Mouse (Mus musculus): Measurements from ENCODE around the gene Slc12a8.

Gene Slc12a8

DNA sequence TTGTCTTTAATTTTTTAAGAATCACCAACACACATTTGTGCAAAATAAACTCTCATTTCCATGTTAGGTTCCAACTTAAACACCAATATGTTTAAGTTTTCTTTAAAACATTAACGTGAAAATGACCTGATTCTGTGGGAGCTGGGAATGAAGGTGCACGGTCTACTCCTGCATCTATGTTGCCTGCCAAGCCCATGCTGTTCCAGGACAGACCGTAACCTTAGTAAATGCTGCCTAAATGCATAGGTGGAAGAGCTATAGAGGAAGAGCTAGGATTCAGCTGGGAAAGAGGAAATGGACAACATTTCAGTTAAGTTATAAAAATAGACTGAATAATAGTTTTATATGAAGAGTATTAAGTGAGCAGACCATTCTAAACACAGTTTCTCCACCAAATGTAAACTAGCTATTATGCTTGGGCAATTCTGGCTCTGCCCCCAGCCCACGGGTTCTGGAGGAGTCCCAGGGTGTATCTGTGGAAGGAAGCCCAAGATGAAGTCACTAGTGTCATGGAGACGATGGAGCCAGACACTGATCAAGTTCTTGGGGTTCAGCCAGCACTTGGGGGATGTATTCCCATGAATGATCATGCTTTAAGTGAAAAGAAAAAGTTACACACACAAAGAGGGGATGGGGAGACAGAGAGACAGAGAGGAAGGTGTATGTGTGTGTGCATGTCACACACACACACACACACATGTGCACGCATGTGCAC is 95.1 kb downstream of the Slc12a8 start:
- DNase-seq (ENCODE audit: low read depth), result no peak

DNA sequence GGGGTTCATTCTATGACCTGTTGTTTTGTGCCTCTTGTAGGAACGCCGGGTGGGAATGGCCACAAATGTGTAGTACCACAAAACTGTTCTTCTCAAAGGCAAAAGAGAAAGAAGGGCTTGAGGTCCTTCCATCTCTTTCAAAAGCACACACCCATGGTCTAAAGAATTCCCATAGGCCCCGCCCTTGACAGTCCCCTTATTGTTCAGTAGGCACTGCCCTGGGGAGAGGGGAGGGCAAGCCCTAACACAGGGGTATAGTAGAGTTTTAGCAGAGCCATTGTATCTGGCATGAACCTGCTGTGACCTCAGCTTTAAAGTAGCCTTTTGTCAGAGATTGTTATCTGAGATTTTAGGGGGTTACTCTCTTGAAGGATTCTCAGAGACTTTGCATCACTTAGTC is 98.9 kb downstream of the Slc12a8 start:
- DNase-seq (ENCODE audit: low read depth), result no peak

DNA sequence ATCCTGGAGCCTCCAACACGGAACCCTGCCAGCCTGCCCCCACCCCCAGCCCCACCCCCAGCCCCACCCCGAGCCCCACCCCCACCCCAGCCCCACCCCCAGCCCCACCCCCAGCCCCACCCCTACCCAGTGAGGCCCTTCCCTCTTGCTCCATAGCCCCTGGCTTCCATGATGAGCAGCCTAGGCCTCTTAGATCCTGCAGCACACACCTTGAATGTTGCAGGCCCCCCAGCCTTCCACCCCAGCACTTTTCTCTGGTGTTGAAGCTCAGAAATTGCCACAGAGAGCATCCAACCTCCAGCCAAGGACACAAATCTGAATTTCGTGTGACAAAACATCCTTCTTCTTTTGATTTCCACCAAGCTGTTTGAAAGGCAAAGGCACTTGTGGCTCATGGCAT is 104.7 kb downstream of the Slc12a8 start:
- no peak for DNase-seq (ENCODE audit: low read depth)

DNA sequence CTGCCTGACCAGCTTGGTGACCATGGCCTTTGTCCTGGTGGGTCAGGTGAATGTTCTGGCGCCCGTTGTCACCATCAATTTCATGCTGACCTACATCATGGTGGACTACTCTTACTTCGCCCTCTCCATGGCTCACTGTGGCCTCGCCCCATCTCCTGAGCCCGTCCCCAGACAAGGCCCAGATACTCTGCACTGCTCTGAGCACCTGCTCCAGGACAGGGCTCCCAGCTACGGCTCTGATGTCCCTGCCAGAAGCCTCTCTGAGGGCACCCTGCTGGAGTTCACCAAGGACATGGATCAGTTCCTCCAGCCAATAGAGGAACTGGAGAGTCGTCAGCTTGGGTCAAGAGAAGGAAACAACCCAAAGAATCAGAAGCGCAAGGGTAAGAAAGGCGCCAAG is 107.5 kb downstream of the Slc12a8 start:
- no peak for DNase-seq (ENCODE audit: low read depth)

DNA sequence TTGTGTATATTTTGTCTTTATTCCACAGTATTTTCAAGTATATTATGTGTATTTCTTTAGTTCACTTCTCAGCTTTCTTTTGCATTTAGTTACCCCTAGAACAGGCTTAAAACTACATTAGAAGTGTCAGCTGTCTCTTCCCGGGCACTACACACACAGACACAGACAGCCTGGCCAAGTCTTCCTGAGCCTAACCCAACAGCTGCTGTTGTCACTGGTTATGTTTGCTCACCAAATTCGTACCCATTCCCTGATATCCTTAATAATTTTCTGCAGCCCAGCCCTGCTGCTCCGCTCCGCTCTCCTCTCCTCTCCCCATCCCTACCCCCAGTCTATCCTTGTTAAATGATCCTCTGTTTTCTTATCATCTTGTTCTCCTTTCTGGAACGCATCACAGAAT is 112.4 kb downstream of the Slc12a8 start:
- no peak for DNase-seq (ENCODE audit: low read depth)

DNA sequence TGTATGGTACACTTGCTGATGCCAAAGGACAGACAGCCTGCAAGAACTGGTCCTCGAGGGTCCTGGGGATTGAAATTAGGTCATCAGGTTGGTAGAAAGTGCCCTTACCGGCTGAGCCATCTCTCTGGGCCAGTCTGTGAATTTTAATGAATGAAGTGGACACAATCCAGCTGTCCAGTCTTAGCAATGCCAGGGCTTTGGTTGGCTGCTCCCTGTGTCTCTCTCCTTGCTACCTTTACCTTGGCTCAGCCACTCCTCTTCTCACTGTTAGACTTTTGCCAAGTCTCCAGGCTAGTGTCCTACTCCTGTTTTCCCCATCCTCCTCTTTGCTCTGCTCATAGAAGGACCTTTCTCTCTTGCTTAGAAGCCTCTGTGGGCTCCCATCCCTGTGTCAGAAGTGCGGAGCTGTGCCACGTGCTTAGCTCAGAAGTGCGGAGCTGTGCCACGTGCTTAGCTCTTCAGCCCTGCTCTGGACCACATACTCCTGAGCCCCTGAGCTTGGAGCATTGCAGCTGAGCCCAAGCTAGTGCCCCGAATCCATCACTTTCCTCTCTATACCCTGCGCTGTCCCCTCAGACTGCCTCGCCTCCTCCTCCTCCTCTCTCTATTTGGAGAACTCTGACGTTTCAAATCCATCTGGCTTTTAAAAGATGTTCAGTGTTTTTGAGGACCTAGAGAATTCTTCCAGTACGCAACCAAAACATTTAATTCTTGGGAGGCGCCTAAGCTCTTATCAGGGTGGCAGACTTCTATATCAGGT is 118.9 kb downstream of the Slc12a8 start:
- no peak for DNase-seq (ENCODE audit: low read depth)

DNA sequence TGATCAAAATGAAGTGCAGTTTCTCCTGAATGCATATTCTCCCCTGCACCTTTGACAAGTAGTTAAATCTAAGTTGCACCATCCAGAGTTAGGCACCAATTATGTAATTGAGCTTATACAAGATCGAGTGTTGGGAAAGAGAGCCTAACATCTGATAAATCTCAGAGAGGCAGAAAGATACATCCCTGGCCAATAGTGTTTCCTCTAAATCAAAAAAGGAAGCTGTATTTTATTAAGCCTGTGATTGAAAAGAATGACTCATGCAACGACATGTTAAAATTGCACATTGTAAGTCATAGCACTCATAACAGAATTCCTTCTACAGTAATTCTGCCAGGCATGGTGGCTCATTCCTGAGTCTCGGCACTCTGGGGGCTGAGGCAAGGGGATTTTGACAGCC is 124.7 kb downstream of the Slc12a8 start:
- no peak for DNase-seq (ENCODE audit: low read depth)

DNA sequence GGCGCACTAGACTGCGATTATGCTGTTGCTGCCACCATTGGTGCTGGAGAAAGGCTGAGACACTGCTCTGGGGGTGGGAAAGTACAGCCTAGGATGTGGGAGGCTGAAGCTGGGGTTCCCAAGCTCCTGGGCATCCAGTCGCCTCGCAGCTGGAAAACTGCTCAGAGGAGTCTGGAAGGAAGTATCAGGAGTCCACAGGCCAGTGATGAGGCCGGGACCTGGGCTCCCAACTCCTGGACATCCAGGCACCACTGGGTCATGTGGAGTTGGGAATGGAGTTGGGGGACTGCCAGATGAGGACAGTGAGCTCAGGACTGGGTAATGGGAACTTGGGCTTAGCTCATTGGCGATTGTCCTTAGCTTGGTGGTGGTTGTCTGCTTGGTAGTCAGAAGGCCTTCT is 136.0 kb downstream of the Slc12a8 start:
- no peak for DNase-seq (ENCODE audit: low read depth)

DNA sequence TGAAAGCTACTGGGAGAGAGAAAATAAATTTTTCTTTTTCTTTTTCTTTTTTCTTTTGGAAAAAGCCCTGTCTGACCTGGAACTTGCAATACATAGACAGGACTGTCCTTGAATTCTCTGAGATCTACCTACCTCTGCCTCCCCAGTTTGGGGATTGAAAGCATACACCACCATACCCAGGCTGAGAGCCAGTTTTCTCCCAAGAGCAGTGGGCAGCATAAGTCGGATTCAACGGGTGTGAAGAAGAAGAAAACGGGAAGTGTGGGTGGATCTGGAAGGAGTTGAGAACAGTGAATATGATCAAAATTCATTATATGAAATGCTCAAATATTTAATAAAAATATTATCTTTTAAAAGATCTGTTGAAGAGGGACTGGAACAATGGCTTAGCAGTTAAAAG is 138.3 kb downstream of the Slc12a8 start:
- DNase-seq (ENCODE audit: low read depth), result no peak

DNA sequence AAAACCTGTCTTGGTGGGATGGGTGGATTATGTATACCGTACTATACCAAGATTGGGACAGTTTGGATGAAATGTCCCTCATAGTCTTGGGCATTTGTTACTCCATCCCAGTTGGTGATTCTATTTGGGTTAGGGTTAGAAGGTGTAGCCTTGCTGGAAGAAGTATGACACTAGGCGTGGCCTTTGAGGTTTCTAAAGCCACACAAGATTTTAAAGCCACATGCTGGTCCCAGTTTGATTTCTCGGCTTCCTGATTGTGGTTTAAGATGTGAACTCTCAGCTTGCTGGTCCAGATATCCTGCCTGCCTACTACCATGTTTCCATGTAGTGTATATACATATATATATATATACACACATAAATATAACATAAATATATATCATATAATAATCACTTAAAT is 140.1 kb downstream of the Slc12a8 start:
- DNase-seq (ENCODE audit: low read depth), result no peak

DNA sequence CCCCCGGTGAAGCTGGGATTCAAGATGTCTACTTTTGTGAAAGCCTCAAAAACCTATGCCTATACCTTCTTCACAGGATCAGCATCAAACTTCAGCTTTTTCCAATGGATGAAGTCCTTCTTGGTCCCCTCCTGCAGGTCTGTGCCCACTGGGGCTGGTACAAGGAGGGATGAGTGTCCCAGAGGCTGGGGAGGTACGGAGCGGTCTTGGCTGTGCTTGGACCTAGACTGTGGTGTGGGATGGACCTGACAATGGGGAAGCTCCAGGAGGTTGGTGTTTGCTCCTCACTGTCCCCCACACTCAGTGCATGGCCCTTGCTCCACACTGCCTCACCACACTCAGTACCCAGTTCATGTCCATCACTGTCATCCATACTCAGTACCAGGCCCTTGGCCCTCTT is 141.0 kb downstream of the Slc12a8 start:
- DNase-seq (ENCODE audit: low read depth), result no peak

DNA sequence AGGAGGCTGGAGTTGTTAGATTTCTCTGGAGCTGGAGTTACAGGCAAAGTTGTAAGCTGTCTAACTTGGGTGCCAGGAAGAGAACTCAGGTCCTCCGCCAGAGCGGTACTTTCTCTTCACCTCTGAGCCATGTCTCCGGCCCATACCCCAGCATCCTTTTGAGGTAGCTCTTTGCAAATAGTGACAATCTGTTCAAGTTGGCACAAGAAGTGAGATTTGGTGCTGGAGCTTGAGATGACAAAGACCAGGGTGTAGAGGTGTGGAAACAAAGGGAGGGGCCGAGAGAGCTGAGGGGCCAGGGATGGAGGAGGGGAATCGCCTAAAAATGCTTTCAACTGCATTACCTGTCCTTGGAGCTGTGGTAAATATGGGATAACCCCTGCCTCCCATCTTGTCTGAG is 142.4 kb downstream of the Slc12a8 start:
- DNase-seq (ENCODE audit: low read depth), result no peak

DNA sequence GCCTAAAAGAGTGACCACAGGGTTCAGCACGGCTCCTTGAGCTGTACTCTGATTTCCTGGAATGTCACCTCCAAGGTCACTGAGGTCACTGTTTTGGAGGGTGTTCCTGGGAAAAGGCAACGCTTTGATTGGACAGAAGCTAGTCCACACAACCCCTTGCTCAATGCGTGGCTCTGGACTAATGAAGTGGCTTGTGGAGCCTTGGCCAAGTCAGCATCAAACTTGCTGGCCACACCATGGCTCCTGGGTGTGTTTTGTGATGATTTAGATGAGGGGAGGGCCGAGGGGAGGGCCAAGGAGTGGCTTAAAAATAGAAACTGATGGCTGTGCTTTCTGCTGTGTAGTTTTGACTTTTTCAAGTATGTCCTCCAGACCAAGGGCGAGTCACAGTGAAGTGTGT is 143.0 kb downstream of the Slc12a8 start:
- no peak for DNase-seq (ENCODE audit: low read depth)

DNA sequence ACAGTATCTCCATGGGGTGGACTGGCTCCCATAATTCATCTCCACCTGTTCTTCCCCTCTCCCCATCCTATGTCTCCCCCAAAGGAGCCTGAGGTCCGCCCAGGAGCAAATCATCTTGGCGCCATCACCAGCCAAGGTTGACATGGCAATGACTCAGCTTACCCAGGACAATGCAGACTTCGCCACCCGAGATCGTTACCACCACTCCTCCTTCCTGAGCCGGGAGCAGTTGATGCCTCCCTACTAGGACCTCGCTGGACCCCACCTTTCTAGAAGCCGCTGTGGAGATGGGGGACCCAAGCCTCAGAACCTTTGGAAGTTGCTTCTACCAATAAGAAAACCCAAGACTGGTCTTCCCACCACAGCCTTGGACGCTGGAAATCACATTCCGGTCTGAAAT is 145.7 kb downstream of the Slc12a8 start:
- DNase-seq (ENCODE audit: low read depth), result no peak

DNA sequence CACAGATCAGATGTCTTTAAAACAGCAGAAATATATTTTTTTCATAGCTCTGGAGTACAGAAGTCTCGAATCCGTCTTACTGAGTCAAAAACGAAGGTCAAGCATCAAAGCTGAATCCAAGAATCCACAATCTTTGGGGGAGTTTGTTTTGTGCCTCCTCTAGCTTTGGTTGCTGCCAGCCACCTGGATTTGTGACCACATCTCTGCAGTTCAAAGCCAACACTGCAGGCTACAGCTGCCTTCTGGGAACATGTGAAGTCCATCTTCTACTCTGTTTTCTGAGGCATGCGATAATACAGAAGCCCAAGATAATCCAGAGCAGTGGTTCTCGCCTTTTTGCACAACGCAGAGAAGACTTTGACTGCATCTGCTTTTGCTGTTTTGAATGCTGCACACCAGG is 149.1 kb downstream of the Slc12a8 start:
- no peak for DNase-seq (ENCODE audit: low read depth)

DNA sequence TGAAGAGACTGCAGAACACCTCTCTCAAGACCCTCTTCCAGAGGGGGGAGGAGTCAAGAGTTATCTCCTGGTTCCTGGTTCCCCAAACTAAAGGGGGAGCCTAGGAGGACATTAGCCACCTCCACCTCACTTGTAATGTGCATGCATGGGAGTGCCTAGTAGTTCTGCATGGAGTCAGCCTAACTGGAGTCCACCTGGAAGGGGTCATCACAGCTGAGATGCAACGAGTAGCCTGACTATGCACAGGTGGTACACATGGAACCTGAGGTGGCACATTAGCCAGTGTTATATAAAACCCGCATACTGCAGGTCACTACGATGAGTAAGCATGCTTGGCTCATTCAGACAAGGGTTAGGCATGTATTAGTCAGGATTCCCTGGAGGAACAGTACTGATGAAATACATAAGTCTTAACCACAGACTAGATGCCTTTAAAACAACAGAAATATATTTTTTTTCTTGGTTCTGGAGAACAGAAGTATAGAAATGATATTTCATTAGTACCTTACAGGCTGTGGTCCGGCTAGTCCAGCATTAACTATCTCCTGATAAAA is 149.9 kb downstream of the Slc12a8 start:
- no peak for DNase-seq (ENCODE audit: low read depth)

DNA sequence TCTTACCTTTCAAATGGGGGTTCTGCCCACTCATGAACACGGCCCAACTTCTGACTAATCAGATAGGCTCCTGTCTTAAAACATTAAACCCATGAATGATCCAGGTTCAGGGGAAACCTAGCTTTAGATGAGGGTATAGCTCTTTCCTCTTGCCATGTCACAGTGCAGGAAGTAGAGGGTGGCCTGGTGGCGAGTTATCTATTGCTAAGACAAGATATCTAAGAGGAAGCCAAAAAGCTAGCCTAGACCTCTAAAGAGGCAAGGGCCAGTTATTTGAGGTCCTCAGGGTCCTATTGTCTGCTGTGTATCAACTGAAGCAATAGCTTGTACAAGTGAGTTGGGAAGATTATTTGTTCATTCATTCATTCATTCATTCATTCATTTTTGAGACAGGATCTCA is 151.3 kb downstream of the Slc12a8 start:
- DNase-seq (ENCODE audit: low read depth), result no peak

DNA sequence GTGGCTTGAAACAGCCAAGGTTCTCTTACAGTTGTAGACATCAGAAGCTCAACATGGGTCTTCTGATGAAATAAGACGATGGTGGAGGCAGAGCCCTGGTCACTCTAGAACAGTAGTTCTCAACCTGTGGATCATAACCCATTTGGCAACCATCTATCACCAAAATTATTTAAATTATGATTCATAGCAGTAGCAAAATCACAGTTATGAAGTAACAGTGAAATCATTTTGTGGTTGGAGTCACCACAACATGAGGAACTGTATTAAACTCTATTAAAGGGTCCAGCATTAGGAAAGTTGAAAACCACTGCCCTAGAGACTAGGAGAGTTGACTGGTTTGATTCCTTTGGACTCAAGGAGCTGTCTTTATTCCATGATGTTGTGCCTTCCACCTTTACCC is 151.9 kb downstream of the Slc12a8 start:
- DNase-seq (ENCODE audit: low read depth), result no peak

DNA sequence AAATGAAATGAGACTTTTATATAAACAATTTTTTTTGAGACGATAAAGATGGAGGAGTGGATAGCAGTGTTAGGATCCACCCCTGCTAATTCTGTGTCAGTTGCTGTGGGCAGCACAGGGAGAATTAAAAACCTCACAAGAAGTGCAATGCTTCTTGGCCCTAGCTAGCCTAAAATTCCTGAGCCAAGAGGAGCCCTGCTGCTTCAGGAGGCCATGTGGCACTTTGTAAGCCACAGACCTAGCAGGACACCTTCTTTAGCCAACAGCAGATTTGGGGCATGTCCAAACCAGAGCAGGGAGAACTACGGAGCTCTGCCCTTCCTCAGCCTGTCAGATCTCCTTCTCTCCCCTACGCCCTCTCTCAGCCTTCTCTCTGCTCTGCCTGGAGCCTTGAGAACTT is 153.2 kb downstream of the Slc12a8 start:
- no peak for DNase-seq (ENCODE audit: low read depth)

DNA sequence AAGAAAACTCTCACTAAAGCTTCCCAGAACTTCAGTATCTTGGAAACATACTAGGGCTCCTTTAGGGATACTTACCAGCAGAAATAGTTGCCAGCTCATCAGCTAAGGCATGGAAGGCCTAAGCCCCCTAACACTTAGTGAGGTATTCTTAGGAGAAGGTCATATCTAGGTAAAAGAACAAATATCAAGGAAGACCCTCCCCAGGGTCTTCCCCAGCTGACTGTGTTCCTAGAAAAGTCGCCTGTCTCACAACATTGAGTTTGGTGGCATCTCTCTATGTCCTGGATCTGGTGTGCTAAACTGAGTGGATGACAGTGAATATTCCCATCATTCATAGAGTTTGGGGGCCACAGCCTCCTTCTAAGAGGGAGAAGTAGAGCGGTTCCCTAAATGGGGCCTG is 153.8 kb downstream of the Slc12a8 start:
- no peak for DNase-seq (ENCODE audit: low read depth)

DNA sequence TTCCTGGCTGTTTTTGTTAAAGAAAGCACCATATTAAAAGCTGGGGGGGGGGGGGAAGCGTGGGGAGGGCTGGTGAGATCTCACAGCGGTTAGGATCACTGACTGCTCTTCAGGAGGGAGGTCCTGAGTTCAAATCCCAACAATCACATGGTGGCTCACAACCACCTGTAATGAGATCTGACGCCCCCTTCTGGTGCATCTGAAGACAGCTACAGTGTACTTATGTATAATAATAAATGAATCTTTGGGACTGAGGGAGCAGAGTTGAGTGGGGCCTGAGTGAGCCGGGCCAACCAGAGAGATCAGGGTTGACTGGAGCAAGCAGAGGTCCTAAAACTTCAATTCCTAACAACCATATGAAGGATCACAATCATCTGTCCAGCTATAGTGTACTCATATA is 155.1 kb downstream of the Slc12a8 start:
- DNase-seq (ENCODE audit: low read depth), result no peak

DNA sequence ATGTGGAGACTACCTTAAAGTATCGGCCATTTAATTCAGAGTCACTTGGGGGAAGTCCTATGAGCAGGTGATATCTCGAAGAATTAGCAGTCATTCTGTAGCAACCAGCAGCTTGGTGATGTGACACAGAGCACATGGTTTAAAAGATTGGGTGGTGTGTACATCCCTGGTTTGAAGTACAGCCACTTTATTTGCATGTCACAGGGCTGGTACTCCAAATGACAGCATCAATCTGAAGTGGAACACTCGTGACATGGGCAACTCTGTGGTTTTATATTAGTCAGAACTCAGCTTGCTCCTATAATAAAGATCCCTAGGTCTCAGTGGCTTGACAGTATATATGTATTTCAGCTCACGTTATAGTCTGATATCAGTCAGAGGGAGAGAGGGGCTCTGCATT is 155.5 kb downstream of the Slc12a8 start:
- no peak for DNase-seq (ENCODE audit: low read depth)

DNA sequence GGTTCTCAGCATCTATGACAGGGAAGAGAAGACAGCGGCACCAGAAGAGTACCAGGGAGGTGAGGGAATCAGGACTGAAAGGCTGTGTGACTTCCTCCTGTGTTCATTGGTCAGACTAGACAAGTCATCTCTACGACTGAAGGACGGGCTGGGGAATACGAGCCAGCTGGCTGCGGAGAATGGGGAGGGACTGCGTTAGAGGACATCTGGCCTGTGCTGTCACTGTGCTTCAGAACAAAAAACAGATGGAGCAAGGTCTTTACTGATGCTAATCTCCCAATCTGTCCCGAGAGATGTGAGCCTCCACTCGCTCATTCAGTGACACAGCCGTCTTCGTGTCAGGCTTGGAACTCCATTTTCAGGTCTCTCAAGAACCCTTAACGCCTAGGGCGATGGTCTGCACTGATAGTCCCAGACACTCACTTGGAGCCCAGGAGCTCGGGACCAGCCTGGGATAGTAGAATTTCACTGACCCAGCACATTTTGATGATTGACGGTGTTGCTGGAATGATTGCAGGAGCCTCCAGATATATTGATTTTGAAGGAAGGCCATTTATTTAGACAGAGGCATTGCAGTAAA is 156.5 kb downstream of the Slc12a8 start:
- DNase-seq (ENCODE audit: low read depth), result no peak
